Mouse (Mus musculus): Measurements from ENCODE around the gene Lrpprc. TPM values are rescaled to one million over a fixed set of nuclear protein-coding genes. Genes with fewer than 3 reads are reported as not detected.

Gene Lrpprc
- polyA plus RNA-seq, 1 experiment, result 4.7 TPM

DNA sequence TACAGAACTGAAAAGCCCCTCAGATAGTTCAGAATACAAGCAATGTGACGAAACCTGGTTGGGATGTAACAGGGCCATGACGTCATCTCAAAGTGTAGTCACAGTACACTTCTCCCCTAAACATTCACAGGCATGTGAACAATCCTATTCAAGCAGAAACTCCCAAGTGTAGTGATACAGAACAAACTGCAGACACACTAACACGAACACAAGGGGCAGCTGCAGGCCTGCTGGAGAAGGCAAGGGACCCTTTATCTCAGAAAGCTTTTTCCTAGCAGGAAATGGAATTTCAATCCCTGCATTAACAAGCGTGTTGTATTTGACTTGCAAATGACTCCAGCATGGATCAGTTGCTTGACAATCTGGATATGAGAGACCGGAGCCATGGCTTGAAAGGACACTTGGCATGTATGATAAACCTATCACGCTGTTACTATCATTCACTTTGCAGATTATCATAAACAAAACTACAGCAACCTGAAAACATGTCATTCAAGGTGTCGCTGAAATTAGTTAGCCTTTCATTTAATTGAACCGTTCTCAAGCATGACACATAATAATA lies 38.9 kb downstream of the Lrpprc start:
- 50% methylated on average over 8 of the region's 8 CpGs for WGBS
- peaks cover 21% of the 10 kb centered on the region for H3K36me3 ChIP-seq (ENCODE audit: control insufficient read depth, insufficient read depth, low read length)
- H3K4me3 ChIP-seq (ENCODE audit: low read depth, low read length), result no peak overlapping the region
- TF ChIP-seq CTCF (IDR thresholded peaks at IDR 0.05; ENCODE audit: extremely low read depth, insufficient read length, insufficient replicate concordance, low read depth, low read length) (no peak), POLR2A (IDR thresholded peaks at IDR 0.05; ENCODE audit: low read depth, low read length) (no peak)
- peak overlapping the region; percentile 76 for H3K27ac ChIP-seq (ENCODE audit: insufficient read depth, low read depth, low read length)
- no peaks in the 10 kb centered on the region for H3K27me3 ChIP-seq (ENCODE audit: control insufficient read depth, insufficient read depth, low read length)
- H3K4me1 ChIP-seq (ENCODE audit: control insufficient read depth, insufficient read depth, insufficient read length, low read length), result peaks cover 15% of the 10 kb centered on the region

DNA sequence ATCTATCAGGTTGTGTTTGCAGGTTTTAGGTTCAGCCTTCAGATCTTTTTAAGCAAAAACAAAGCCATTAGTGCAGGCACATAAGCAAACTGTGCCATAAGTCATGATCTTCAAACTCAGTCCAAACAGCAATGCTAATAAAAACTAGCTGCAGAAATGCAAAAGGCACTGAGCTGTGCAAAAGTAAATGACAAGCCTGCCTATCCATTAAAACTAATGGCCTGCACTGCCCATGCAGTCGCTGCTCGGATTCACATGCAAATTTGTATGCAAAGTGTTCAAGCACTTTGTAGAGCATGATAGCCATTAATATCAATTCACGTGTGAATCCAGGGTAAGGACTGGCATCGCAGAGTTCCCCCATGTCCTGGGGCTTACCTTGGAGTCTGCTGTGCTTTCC lies 40.5 kb downstream of the Lrpprc start:
- H3K4me3 ChIP-seq (ENCODE audit: low read depth, low read length), result no peak overlapping the region
- TF ChIP-seq POLR2A (IDR thresholded peaks at IDR 0.05; ENCODE audit: low read depth, low read length) (no peak), CTCF (IDR thresholded peaks at IDR 0.05; ENCODE audit: extremely low read depth, insufficient read length, insufficient replicate concordance, low read depth, low read length) (no peak)
- H3K4me1 ChIP-seq (ENCODE audit: control insufficient read depth, insufficient read depth, insufficient read length, low read length), result peaks cover 15% of the 10 kb centered on the region
- H3K27me3 ChIP-seq (ENCODE audit: control insufficient read depth, insufficient read depth, low read length), result no peaks in the 10 kb centered on the region
- WGBS, result 85% methylated on average over 4 of the region's 4 CpGs
- peaks cover 19% of the 10 kb centered on the region for H3K36me3 ChIP-seq (ENCODE audit: control insufficient read depth, insufficient read depth, low read length)
- H3K27ac ChIP-seq (ENCODE audit: insufficient read depth, low read depth, low read length), result no peak overlapping the region

DNA sequence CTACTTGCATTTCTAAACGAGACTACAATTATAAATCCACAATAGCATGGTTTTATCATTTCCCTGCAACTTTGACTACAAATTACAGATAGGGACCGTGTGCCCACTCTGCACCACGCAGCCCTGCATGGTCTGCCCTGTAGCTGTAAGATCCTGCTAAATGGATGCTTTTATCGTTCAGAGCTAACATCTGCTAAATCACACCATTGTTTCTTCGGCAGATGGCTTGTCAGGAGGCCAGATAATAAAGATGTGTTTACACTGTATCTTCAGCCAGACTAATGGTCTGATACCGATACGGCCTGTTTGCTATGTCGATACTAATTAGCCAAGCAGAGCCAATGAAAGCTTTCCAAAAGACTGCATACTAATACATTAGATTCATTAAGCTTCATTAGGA lies 41.3 kb downstream of the Lrpprc start:
- no peaks in the 10 kb centered on the region for H3K27me3 ChIP-seq (ENCODE audit: control insufficient read depth, insufficient read depth, low read length)
- peaks cover 20% of the 10 kb centered on the region for H3K36me3 ChIP-seq (ENCODE audit: control insufficient read depth, insufficient read depth, low read length)
- no peak overlapping the region for H3K4me3 ChIP-seq (ENCODE audit: low read depth, low read length)
- 25% methylated on average over 8 of the region's 8 CpGs for WGBS
- H3K4me1 ChIP-seq (ENCODE audit: control insufficient read depth, insufficient read depth, insufficient read length, low read length), result peaks cover 15% of the 10 kb centered on the region
- no peak overlapping the region for H3K27ac ChIP-seq (ENCODE audit: insufficient read depth, low read depth, low read length)
- TF ChIP-seq CTCF (IDR thresholded peaks at IDR 0.05; ENCODE audit: extremely low read depth, insufficient read length, insufficient replicate concordance, low read depth, low read length), result no peak
- no peak for TF ChIP-seq POLR2A (IDR thresholded peaks at IDR 0.05; ENCODE audit: low read depth, low read length)

DNA sequence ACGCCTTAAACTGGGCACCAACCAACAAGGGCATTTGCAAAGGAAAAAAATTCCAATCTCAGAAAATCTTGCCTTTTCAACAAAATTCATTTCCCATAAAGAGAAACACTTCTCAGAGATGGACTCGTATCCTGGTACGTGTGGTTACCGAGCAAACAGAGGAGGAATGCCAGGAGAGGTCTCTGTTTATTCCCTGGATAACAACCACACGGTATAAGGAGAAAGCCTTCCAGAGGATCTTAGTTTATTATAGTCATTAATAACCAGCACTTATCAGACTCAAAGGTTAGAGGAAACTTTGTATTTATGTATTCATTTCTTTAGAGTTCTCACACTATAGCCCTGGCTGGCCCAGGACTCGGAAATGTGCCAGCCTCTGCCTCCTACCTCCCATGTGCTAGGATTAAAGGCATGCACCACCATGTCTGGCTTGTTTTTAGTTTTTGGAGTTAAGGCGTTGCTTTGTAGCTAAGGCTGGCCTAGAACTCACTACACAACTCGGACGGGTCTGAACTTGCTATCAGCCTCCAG lies 42.4 kb downstream of the Lrpprc start:
- 31% methylated on average over 9 of the region's 9 CpGs for WGBS
- no peak overlapping the region for H3K4me3 ChIP-seq (ENCODE audit: low read depth, low read length)
- TF ChIP-seq CTCF (IDR thresholded peaks at IDR 0.05; ENCODE audit: extremely low read depth, insufficient read length, insufficient replicate concordance, low read depth, low read length) (no peak), POLR2A (IDR thresholded peaks at IDR 0.05; ENCODE audit: low read depth, low read length) (no peak)
- H3K27me3 ChIP-seq (ENCODE audit: control insufficient read depth, insufficient read depth, low read length), result no peaks in the 10 kb centered on the region
- peaks cover 20% of the 10 kb centered on the region for H3K36me3 ChIP-seq (ENCODE audit: control insufficient read depth, insufficient read depth, low read length)
- peaks cover 15% of the 10 kb centered on the region for H3K4me1 ChIP-seq (ENCODE audit: control insufficient read depth, insufficient read depth, insufficient read length, low read length)
- H3K27ac ChIP-seq (ENCODE audit: insufficient read depth, low read depth, low read length), result peak overlapping the region; percentile 79

DNA sequence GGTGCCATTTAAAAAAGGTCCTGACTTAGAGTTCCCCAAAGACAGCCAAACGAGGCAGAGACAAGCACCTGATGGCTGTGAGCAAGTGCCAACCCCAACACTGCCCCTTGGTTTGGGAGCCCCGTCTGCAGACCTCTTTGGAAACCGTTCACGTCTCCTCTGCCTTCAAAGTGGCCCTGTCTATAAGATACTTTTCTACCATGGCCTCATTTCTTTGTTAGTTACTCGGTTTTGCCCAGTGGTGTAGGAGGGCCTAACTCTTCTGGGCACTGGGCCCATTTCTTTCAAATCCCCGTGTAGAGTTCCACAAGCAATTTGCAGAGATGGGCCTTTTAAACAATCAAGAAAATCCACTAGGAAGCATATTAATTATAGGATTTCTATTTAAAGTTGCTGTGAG lies 43.4 kb downstream of the Lrpprc start:
- WGBS, result 48% methylated on average over 6 of the region's 6 CpGs
- Histone ChIP-seq H3K36me3 (ENCODE audit: control insufficient read depth, insufficient read depth, low read length) (peaks cover 18% of the 10 kb centered on the region), H3K27ac (ENCODE audit: insufficient read depth, low read depth, low read length) (peak overlapping the region; percentile 28), H3K4me3 (ENCODE audit: low read depth, low read length) (no peak overlapping the region), H3K27me3 (ENCODE audit: control insufficient read depth, insufficient read depth, low read length) (no peaks in the 10 kb centered on the region), H3K4me1 (ENCODE audit: control insufficient read depth, insufficient read depth, insufficient read length, low read length) (peaks cover 15% of the 10 kb centered on the region)
- no peak for TF ChIP-seq POLR2A (IDR thresholded peaks at IDR 0.05; ENCODE audit: low read depth, low read length)
- no peak for TF ChIP-seq CTCF (IDR thresholded peaks at IDR 0.05; ENCODE audit: extremely low read depth, insufficient read length, insufficient replicate concordance, low read depth, low read length)

DNA sequence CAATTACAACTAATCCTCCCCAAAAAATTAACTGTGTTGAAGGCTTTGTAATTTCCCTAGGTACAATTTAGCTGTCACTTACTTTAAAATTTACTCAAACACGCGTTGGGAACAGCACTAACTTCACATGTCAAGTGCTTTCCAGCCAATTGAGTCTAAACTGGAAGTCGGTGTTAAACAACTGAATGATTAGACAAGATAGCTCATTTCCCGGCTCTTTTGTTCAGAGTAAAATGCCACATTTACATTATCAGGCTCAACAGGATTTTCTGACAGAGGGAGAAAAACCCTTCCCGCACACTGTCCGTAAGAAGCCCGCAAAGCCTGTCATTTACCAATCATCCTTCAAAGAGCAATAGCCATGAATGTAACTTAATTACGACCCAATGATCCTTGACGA lies 45.6 kb downstream of the Lrpprc start:
- TF ChIP-seq CTCF (IDR thresholded peaks at IDR 0.05; ENCODE audit: extremely low read depth, insufficient read length, insufficient replicate concordance, low read depth, low read length) (no peak), POLR2A (IDR thresholded peaks at IDR 0.05; ENCODE audit: low read depth, low read length) (no peak)

DNA sequence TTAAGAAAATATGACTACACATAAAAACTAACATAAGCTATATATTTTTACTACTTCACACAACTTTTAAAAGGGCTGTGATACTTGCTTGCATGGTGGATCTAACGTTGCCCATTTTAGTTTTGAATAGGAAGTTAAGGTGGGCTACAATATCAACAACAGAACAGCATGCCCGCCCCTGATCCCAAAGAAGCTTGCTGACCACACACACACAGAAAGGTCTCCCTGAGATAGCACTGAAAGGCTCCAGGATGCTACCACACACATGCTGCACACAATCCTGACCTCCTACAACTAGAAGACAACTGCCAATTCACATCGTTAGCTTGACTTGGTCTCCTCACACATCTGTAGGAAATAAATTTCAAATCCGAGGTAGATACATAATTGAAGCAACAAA lies 46.3 kb downstream of the Lrpprc start:
- 87% methylated on average over 4 of the region's 4 CpGs for WGBS
- no peak for TF ChIP-seq POLR2A (IDR thresholded peaks at IDR 0.05; ENCODE audit: low read depth, low read length)
- TF ChIP-seq CTCF (IDR thresholded peaks at IDR 0.05; ENCODE audit: extremely low read depth, insufficient read length, insufficient replicate concordance, low read depth, low read length), result no peak

More for the DNA sequence above, 45.6 kb downstream of the Lrpprc start:
- Histone ChIP-seq H3K27ac (ENCODE audit: insufficient read depth, low read depth, low read length) (no peak overlapping the region), H3K27me3 (ENCODE audit: control insufficient read depth, insufficient read depth, low read length) (no peaks in the 10 kb centered on the region), H3K4me3 (ENCODE audit: low read depth, low read length) (no peak overlapping the region), H3K4me1 (ENCODE audit: control insufficient read depth, insufficient read depth, insufficient read length, low read length) (peaks cover 12% of the 10 kb centered on the region), H3K36me3 (ENCODE audit: control insufficient read depth, insufficient read depth, low read length) (peaks cover 10% of the 10 kb centered on the region)
- 93% methylated on average over 9 of the region's 9 CpGs for WGBS

More for the DNA sequence above, 46.3 kb downstream of the Lrpprc start:
- H3K4me3 ChIP-seq (ENCODE audit: low read depth, low read length), result no peak overlapping the region
- peaks cover 12% of the 10 kb centered on the region for H3K4me1 ChIP-seq (ENCODE audit: control insufficient read depth, insufficient read depth, insufficient read length, low read length)
- no peaks in the 10 kb centered on the region for H3K27me3 ChIP-seq (ENCODE audit: control insufficient read depth, insufficient read depth, low read length)
- H3K36me3 ChIP-seq (ENCODE audit: control insufficient read depth, insufficient read depth, low read length), result peaks cover 10% of the 10 kb centered on the region
- H3K27ac ChIP-seq (ENCODE audit: insufficient read depth, low read depth, low read length), result no peak overlapping the region

Data from small intestine, adult 2 months (tissue).